Mouse (Mus musculus) C2C12 (cell line): Measurements from ENCODE around the gene Dtx3.

ENCODE experiments used
- CEBPB ChIP-seq: IDR thresholded peaks from one replicate; pipeline ENCODE4 v1.6.1; 2011; ENCODE audit warnings: low read depth, mild to moderate bottlenecking, control low read depth, moderate library complexity
- CTCF ChIP-seq: IDR thresholded peaks from one replicate; pipeline ENCODE4 v1.5.1; 2011; ENCODE audit not compliant: control insufficient read depth, insufficient read depth, insufficient read length
- FOSL1 ChIP-seq: IDR thresholded peaks from one replicate; pipeline ENCODE4 v1.8.0; 2011; ENCODE audit warnings: mild to moderate bottlenecking, low read length; ENCODE audit not compliant: poor library complexity, insufficient read depth, severe bottlenecking
- MAX ChIP-seq: IDR thresholded peaks from one replicate; pipeline ENCODE4 v1.6.1; 2011; ENCODE audit warnings: mild to moderate bottlenecking, control low read depth
- MYOD1 ChIP-seq: IDR thresholded peaks from one replicate; pipeline ENCODE4 v1.6.1; 2011; ENCODE audit warnings: low read depth; ENCODE audit not compliant: control insufficient read depth, insufficient read length
- USF1 ChIP-seq: IDR thresholded peaks from one replicate; pipeline ENCODE4 v1.6.1; 2011; ENCODE audit warnings: low read depth, mild to moderate bottlenecking, control low read depth, moderate library complexity

DNA sequence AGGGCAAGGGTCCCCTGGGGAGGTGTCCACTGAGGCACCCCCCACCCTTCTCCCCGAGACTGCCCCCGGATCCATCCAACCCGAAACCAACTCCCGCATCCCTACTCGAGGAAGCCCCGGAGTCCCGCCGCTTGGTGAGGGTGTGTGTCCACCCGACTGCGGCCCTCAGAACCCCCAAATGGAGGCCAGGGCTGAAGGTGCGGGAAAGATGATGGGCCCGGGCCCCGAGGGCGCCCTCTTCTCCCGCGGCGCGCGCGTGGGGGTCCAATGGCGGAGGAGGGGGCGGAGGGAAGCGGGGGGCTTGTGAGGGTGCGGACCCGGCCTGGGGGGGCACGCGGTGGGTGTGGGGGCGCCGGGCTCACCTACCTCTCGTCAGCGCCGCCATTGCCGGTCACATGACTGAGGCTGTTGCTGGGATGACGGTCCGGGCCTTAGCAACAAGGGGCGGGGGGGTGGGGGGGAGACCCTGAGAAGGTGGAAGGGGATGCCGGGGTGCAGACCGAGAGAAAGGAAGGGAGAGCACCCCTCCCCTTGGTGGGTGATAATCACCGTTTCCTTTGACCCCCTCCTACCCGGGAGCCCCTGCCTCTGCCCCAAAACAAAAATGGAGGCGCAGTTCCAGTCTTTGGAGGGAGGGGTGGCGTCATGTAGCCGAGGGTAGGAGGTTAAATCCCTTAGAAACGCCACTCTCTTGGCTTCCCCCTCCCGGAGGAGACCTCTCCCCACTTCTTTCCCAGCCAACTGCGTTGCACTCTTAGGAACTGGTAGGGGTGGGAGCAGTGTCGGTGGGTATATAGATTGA is at the start of gene Dtx3:
- no peak for TF ChIP-seq CTCF
- TF ChIP-seq MAX = no peak
- TF ChIP-seq FOSL1 = no peak
- TF ChIP-seq CEBPB = no peak
- no peak for TF ChIP-seq MYOD1
- peak; percentile 56 for TF ChIP-seq USF1
